Mouse (Mus musculus) kidney, postnatal 0 days (tissue): ENCODE measurements around the gene Vmn1r185. TPM values are rescaled to one million over a fixed set of nuclear protein-coding genes. Genes with fewer than 3 reads are reported as not detected.
"Not testable (repeated sequence)": the region's sequence is repeated elsewhere in the genome, so short reads cannot be mapped to it uniquely, and the experiment has no call there.

Experiments
- ATAC-seq: fragments of 200-750 bp; cut with Nextera tagmentation; replicated peaks from 2 replicates; pipeline ENCODE4 v1.8.0; 2017; ENCODE audit warnings: low read depth, moderate number of reproducible peaks, moderate TSS enrichment, moderate library complexity; ENCODE audit not compliant: low FRiP score
- DNase-seq: peaks from one replicate; pipeline ENCODE4 v3.0.0-alpha.2; 2016; ENCODE audit warnings: low spot score
- H3K27ac ChIP-seq: fragments of 300-500 bp; sonication (generic); 2 replicates; pipeline ENCODE4 v1.5.1; 2014; ENCODE audit warnings: mild to moderate bottlenecking
- H3K27me3 ChIP-seq: fragments of 300-500 bp; sonication (generic); 2 replicates; pipeline ENCODE4 v1.6.1; 2014; ENCODE audit warnings: low read length, mixed read lengths; ENCODE audit not compliant: insufficient read depth
- H3K36me3 ChIP-seq: fragments of 300-500 bp; sonication (generic); 2 replicates; pipeline ENCODE4 v1.6.1; 2014; ENCODE audit warnings: low read length, mixed read lengths; ENCODE audit not compliant: insufficient read depth
- H3K4me1 ChIP-seq: fragments of 300-500 bp; sonication (generic); replicated peaks from 2 replicates; pipeline ENCODE4 v1.6.1; 2014; ENCODE audit warnings: antibody characterized with exemption, low read length, mixed read lengths; ENCODE audit not compliant: insufficient read depth
- H3K4me2 ChIP-seq: fragments of 300-500 bp; sonication (generic); 2 replicates; pipeline ENCODE4 v1.6.1; 2014; ENCODE audit warnings: mild to moderate bottlenecking, low read length, moderate library complexity, mixed read lengths
- H3K4me3 ChIP-seq: fragments of 300-500 bp; sonication (generic); replicated peaks from 2 replicates; pipeline ENCODE4 v1.5.1; 2014; ENCODE audit warnings: low read depth, low read length
- H3K9ac ChIP-seq: fragments of 300-500 bp; sonication (generic); 2 replicates; pipeline ENCODE4 v1.6.1; 2014; ENCODE audit warnings: low read depth, low read length
- H3K9me3 ChIP-seq: fragments of 300-500 bp; sonication (generic); replicated peaks from 2 replicates; pipeline ENCODE4 v1.6.1; 2016; ENCODE audit warnings: low read length, inconsistent platforms, mixed read lengths
- CTCF ChIP-seq: IDR thresholded peaks from 2 replicates; pipeline ENCODE4 v1.5.1; 2016; ENCODE audit warnings: antibody characterized with exemption, low read depth, mild to moderate bottlenecking, moderate library complexity
- WGBS: fragments of 180-500 bp; shearing (Covaris S2); extraction: QIAGEN DNeasy Blood & Tissue Kit; methylation state at CpG from one replicate; pipeline ENCODE4 v1.1.7; 2014; 5-methylcytosine and 5-hydroxymethylcytosine counted together
- polyA plus RNA-seq: library from polyadenylated mRNA; unstranded; fragments of >200 nt; fragmentation: Nextera tagmentation; extraction: Ambion mirVana; gene quantifications from 2 replicates; pipeline ENCODE4 v1.2.1, GENCODE M21; 2015

The Vmn1r185 gene
- polyA plus RNA-seq, result not detected in 2 replicates

GRCm38 (mm10) chr7:26618364-26618763 lies at the start of gene Vmn1r185:
Vmn1r185 (minus strand) TSS chr7:26618464.
- not testable (repeated sequence) for H3K4me3 ChIP-seq, H3K27me3 ChIP-seq, H3K9me3 ChIP-seq, ATAC-seq, H3K36me3 ChIP-seq, H3K4me1 ChIP-seq, H3K9ac ChIP-seq, DNase-seq, H3K27ac ChIP-seq, H3K4me2 ChIP-seq
- 68% methylated on average over 1 of the region's 1 CpGs for WGBS

- H3K9me3 ChIP-seq, DNase-seq, H3K9ac ChIP-seq, H3K27ac ChIP-seq, H3K4me1 ChIP-seq, ATAC-seq, H3K36me3 ChIP-seq, H3K4me3 ChIP-seq, H3K27me3 ChIP-seq, H3K4me2 ChIP-seq: not testable (repeated sequence)
- 36% methylated on average over 2 of the region's 2 CpGs for WGBS
Measured at GRCm38 (mm10) chr7:26667466-26667865, 49.2 kb upstream of the Vmn1r185 start.

- H3K9ac ChIP-seq, result no peak overlapping the region
- ATAC-seq, result no peak
- WGBS, result 84% methylated on average over 5 of the region's 5 CpGs
Measured at GRCm38 (mm10) chr7:26666011-26666410, 47.7 kb upstream of the Vmn1r185 start.

GRCm38 (mm10) chr7:26589774-26590173 lies 28.5 kb downstream of the Vmn1r185 start:
- Histone ChIP-seq H3K36me3 (no peaks in the 10 kb centered on the region), H3K9ac (no peak overlapping the region), H3K27ac (no peak overlapping the region), H3K4me1 (no peaks in the 10 kb centered on the region), H3K4me2 (no peak overlapping the region), H3K27me3 (no peaks in the 10 kb centered on the region), H3K4me3 (no peak overlapping the region), H3K9me3 (no peaks in the 10 kb centered on the region)
- TF ChIP-seq CTCF, result no peak
- DNase-seq, result no peak
- 59% methylated on average over 1 of the region's 1 CpGs for WGBS
- ATAC-seq, result no peak

More at GRCm38 (mm10) chr7:26666011-26666410, 47.7 kb upstream of the Vmn1r185 start:
- Histone ChIP-seq H3K27ac (no peak overlapping the region), H3K9me3 (no peaks in the 10 kb centered on the region), H3K4me3 (no peak overlapping the region), H3K4me1 (no peaks in the 10 kb centered on the region), H3K36me3 (no peaks in the 10 kb centered on the region), H3K27me3 (no peaks in the 10 kb centered on the region), H3K4me2 (no peak overlapping the region)
- no peak for TF ChIP-seq CTCF
- DNase-seq, result no peak

- no peak overlapping the region for H3K9ac ChIP-seq
- H3K36me3 ChIP-seq, result no peaks in the 10 kb centered on the region
- no peak overlapping the region for H3K27ac ChIP-seq
- DNase-seq (no peak), ATAC-seq (no peak)
- no peak overlapping the region for H3K4me2 ChIP-seq
- H3K27me3 ChIP-seq, result no peaks in the 10 kb centered on the region
- no peak for TF ChIP-seq CTCF
- no peaks in the 10 kb centered on the region for H3K4me1 ChIP-seq
- no peaks in the 10 kb centered on the region for H3K9me3 ChIP-seq
- H3K4me3 ChIP-seq, result no peak overlapping the region
Measured at GRCm38 (mm10) chr7:26589077-26589476, 29.2 kb downstream of the Vmn1r185 start.

Other genes starting within 250 kb of the Vmn1r185 start
- not detected in 2 replicates for gene Nlrp9c, start 214.8 kb downstream of the Vmn1r185 start, polyA plus RNA-seq
- gene Nlrp4a, start 183.4 kb downstream of the Vmn1r185 start, polyA plus RNA-seq, result not detected in 2 replicates
- gene Nlrp9a, start 83.4 kb downstream of the Vmn1r185 start, polyA plus RNA-seq, result not detected in 2 replicates
- gene Cyp2b23, start 68.0 kb upstream of the Vmn1r185 start, polyA plus RNA-seq, result not detected in 2 replicates
- not detected in 2 replicates for gene Cyp2b19, start 138.7 kb upstream of the Vmn1r185 start, polyA plus RNA-seq
- not detected in 2 replicates for gene Cyp2g1, start 190.4 kb upstream of the Vmn1r185 start, polyA plus RNA-seq
- gene Cyp2a5, start 216.8 kb upstream of the Vmn1r185 start, polyA plus RNA-seq, result not detected in 2 replicates